Mouse (Mus musculus) thymus, postnatal 4 days (tissue): ENCODE data around the gene Trim30d.
A peak's percentile ranks its signal among the peaks of the same experiment; 100 is the strongest.
"Not testable (repeated sequence)": the region's sequence is repeated elsewhere in the genome, so short reads cannot be mapped to it uniquely, and the experiment has no call there.

ENCODE experiments used
- DNase-seq: peaks from one replicate; pipeline ENCODE4 v3.0.0; 2021

The Trim30d gene

DNA sequence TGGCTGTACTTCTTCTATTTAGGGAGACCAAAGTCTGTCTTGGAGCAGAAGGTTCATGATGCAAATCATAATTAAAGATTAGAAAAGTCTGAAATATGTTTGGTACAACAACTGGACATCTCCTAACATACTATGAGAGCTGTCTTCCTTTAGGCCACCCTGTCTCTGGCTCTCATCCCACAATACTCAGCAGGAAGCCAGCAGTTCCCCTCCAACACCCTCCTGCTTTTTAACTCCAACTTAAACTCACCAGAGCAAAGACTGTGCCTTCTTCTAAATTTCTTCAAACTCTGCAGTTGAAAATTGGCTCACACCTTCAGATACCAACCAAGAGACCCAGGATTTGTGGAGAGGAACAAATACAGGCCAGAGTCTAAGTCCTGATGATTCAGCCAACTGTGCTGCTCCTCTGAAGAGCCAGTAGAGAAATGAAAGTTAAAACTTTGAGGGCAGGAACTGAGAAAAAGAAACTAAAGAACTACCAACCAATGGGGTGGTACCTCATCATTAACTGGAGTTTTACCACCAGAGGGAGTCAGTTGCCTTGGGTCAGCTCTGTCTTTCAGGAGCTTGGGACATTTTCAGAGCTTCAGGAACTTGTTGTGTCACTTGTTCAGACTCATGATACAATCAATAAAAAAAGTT lies at the start of gene Trim30d:
Gene Trim30d, minus strand, starts transcription at position 429 of the 645 bp plus-strand sequence.
- DNase-seq, result not testable (repeated sequence)

DNA sequence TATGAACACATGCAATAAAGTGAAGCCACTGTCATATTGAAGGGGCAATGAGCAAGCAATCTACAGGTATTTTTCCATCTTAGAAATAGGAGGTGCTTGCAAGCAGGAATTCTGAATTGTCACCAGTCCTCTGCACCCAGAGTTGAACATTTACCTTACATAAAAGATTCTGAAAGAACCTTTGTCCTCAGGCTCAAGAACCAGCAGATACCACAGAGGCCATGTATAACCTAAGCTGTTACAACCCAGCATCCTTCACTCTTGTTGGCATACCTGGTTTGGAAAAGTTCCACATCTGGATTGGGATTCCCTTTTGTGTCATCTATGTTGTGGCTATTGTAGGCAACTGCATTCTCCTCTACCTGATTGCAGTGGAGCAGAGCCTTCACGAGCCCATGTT lies 45.1 kb upstream of the Trim30d start:
- DNase-seq, result no peak

DNA sequence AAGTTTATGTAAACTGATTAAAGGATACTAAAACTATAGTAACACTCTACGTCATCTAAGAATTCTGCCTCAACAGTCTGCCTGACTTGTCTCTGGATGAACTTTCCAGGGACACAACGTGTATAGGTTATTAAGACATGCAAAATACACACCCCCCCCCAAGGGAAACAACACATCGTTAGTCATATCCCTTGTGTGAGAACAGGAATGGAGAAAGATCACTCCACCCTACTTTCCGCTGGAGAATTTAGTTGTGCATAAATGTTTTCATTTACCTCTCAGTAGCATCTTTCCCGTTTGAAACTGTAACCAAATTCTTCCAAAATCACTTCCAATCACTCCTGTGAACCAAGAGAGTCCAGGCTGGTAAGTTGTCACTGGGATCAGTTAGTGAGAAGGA lies 42.2 kb upstream of the Trim30d start, which contains the start of gene Olfr651:
Gene Olfr651, plus strand, starts transcription at position 301 of the 400 bp plus-strand sequence.
- DNase-seq, result no peak

DNA sequence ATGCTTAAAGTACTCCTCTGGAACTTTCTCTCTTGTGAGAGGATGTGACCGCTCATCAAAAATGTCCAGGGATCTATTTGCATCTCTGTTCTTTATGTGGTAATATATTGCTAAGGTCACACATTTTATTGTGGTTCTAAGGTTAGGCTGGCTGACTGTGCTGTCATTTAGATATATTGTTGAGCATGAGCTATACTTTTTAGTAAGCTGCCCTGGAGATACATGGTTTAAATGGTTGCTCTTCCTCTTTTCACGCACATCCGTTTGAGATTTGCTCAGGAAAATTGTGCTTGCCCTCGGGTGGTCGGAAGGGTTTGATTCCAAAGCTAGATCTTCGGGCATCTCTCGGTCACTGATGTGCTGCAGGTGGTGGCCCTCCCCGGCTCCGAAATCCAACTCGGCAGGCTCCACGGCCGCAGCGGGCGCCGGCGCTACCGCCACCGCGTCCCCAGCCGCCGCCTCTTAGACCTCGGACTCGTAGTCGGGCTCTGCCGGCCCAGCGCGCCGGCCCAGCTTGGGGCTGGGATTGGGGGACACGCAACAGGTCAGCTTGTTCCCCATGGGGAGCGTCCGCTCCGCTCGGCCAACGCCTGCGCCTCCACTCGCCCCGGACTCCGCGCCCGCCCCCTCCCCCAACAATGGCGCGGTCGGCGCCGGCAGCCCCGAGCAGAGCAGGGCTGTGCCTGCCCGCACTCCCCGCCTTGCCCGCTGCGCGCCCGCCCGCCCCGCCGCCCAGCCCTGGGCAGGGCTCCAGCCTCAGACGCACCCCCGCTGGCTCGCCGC lies 5.9 kb downstream of the Trim30d start:
- peak; percentile 9 for DNase-seq

DNA sequence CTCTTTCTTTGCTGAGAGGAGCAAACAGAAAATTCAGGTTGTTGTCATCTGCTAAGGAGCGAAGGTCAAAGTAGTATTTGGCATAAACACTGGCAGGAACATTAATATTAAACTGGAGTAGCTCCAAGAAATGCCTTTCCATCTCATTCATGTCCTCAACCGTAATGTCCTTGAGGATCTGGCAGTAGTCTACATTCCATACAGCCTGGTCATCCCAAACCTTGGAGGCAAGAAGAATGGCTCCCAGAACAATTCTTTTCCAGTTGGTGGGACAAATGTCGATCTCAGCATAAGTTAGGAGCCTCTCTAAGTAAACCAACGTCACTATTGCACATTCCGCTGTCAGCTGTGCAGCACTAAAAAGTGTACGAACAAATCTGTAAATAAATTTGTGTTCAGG lies 6.5 kb downstream of the Trim30d start:
- DNase-seq, result not testable (repeated sequence)

DNA sequence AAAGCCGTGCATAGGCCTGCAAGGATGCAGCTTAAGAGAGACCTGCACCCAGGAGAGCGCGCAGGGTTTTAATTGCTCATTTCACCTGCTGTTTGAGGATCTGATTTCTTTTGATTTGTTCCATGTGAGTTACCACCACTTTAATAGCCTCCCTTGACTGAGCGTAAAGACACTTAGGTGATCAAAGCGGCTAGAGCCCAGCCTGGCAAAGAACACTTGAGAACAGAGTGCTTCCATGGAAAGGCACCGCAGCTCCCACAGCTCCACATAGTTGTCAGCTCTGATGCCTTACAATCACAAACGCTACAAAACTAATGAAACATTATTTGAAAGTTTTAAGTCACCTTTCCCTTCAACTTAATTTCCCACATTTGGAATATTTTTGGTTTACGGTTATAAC lies 8.2 kb downstream of the Trim30d start:
- DNase-seq, result not testable (repeated sequence)

DNA sequence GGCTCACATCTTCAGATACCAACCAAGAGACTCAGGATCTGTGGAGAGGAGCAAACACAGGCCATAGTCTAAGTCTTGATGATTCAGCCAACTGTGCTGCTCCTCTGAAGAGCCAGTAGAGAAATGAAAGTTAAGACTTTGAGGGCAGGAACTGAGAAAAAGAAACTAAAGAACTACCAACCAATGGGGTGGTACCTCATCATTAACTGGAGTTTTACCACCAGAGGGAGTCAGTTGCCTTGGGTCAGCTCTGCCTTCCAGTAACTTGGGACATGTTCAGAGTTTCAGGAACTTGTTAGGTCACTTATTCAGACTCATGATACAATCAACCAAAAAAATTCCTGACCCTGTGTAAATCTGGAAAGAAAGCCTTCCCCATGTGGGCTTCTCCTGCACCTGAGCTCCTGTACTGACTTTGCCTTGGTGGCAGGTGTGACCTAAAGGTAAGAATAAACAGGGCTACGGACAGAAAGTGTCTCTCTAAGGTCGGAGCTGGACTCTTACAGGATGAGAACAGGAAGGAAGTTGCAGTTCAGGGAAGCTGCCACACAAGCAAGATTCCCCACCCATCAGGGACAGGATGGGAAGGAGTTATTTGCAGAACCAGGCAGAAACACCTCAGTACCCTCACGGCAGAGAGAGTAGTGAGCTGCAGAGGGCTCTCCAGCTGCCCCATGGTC lies 42.4 kb downstream of the Trim30d start, which contains the start of gene Trim30a:
Gene Trim30a, minus strand, starts transcription at position 129 of the 680 bp plus-strand sequence.
- no peak for DNase-seq

DNA sequence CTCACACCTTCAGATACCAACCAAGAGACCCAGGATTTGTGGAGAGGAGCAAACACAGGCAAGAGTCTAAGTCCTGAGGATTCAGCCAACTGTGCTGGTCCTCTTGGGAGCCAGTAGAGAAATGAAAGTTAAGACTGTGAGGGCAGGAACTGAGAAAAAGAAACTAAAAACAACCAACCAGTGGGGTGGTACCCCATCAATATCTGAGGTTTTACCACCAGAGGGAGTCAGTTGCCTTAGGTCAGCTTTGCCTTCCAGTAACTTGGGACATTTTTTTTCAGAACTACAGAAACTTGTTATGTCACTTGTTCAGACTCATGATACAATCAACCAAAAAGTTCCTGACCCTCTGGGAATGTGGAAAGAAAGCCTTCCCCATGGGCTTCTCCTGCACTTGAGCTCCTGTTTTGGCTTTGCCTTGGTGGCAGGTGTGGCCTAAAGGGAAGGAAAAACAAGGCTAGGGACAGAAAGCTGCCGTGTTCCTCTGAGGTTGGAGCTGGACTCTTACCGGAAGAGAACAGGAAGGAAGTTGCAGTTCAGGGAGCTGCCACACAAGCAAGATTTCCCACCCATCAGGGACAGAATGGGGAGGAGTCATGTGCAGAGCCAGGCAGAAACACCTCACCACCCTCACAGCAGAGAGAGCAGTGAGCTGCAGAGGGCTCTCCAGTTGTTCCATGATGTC lies 61.5 kb downstream of the Trim30d start:
- peak; percentile 55 for DNase-seq
